Mouse (Mus musculus): Measurements from ENCODE around the gene Rcan1. TPM values are rescaled to one million over a fixed set of nuclear protein-coding genes. Genes with fewer than 3 reads are reported as not detected.

Gene Rcan1
- total RNA-seq, 2 experiments from 2014 or later = 95.4 to 129 TPM

DNA sequence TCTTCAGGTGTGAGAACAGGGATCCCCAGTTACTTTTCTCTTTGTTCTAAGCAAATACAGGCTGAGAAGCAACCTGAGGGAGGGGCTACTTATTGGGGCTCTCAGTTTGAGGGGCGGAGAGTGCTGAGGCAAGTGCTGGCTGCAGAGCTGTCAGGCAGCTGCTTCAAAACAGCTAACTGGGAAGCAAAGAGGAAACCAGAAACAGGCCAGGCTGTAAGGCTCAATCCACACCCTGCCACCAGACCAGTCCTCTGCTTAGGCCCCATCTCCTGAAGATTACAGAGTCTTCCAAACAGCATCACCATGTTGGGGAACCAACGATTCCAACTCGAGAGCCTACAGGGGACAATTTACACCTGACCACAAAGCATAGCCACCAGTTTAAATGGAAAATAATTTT is 2.2 kb upstream of the Rcan1 start:
- DNase-seq = no peak

DNA sequence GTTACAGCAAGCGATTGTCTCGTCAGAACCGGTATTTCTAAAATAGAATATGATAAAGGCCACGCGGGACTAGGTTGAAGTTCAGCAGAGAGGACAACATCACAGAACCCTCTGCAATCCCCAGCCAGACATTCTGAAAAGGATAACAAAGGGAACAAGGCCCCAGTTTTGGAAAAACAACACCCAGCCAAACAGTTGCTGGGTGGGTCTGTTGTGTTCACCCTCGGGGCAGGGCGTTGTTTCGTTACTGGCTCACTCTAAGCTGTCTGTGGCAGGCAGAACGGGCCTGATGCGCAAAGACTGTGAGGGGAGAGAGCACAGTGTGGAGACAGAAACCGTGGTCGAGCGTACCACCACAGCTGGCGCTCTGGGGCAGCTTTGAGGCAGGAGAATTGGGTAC is 2.2 kb downstream of the Rcan1 start:
- DNase-seq = peak in 1 of 2 experiments; percentile 47

DNA sequence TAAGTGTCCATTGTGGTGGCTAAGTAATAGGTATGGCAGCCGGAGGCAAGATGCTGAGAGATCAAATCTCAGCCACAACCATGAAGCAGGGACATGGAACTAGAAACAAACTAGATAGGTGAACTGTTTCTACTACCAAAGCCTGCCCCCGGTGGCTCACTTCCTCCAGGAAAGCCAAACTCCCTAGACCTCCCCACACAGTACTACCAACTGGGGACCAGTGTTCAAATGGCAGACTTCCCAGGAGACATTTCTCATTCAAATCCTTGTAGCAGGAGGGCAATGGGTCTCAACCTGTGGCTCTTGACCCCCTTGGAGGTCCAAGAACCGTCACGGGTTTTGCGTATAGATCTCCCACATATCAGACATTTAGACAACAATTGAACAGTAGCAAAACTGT is 3.6 kb downstream of the Rcan1 start:
- no peak for DNase-seq

DNA sequence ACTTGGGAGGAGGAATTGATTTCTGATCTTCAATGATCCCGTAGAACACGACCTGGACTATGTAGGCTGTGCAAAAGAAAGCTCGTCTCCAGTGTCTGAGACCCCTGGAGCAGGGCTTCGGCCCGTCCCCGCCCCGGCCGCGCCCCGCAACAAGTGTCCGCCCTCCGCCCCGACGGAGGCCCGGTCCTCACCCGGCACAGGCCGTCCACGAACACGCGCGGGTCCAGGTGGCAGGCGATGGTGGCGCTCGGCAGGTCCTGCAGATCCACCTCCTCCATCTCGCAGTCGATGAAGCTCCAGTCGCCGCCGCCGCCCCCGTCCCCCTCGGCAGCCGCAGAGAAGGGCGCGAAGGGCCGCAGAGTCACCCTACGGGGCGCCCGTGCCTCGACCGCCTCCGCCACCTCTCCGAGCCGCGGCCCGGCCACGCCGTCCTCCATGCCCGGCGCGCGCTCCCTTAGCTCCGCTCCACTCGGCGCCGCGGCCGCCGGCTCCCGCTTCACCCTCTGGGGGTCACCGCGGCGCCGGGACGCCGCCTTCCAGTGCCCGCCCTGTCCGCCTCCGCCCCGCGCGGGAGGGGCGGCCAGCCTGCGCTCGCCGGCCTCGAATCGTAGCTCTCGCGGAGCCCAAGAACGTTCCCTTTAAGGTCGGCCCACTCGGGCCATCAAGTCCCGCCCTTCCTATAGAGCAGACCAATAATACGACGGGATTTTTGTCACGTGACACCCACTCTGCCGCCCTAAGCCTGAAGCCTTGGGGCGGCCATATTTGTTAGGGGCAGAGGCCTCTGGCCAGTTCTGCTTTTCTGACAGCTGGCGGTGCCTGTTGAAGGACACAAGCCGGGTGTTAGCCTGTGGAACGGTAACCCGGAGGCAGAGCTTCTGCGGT is 4.8 kb downstream of the Rcan1 start:
- DNase-seq = peak; percentile 97 to 99

DNA sequence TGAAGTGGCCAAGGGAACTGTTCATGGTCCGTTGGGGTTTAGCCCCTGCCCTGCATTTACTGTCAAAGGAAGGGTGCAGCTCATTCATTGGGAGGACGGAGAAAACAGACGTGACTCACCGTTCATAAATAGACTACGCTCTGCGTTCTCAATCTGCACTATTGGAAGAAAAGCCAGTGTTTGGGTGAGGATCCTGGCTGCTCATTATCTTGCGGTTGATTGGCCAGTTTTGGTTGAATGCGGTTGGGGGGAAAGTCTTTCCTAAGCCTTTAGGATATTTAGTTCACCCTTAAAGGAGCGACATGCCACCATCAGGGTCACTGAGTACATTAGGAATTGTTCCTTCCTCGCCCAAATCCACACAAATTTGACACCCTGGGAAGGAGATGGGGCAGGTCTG is 5.4 kb downstream of the Rcan1 start:
- no peak for DNase-seq

GRCm38 (mm10) chr16:92464390-92464972 is 6.2 kb downstream of the Rcan1 start:
- no peak for DNase-seq

DNA sequence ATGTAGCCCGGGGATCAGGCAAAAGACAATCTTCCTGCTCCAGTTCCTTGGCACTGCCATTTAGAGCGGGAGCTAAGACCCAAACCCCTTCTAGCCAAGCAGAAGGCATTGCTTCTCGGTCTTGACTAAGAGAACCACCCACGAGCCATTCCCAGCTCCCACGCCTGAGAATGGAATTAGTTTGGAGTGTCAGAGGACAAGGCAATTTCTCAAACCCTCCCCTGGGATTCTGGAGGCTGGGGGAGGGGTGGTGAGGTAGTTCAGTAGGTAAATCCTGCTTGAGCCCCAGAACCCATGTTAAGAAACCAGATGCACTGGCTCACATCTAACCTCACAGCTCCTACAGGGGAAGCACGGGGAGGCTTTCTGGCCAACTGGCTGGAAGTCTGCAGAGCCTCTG is 9.3 kb downstream of the Rcan1 start:
- no peak for DNase-seq

- DNase-seq = peak; percentile 69 to 87
Measured at GRCm38 (mm10) chr16:92457594-92457993, 13.1 kb downstream of the Rcan1 start.

GRCm38 (mm10) chr16:92455969-92456368 is 14.7 kb downstream of the Rcan1 start:
- no peak for DNase-seq

DNA sequence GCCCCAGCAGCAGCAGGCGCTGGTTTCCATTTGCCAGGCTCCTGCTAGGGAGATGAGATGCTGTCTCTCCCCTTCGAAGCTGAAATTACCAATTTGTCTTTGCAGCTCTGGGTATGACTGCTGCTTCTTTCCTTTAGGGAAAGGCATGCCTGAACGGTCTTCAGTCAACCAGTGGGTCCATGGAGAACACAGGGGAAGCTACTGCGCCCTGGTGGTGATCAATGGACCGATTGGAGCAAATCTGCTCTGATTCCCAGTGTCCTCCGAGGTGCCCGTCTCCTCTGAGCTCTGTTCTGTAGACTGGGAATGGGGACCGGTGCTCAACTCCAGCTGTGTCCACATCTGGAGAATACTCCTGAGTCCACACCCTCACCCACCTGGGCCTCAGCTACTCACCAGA is 15.2 kb downstream of the Rcan1 start:
- DNase-seq = no peak

GRCm38 (mm10) chr16:92454495-92454894 is 16.2 kb downstream of the Rcan1 start:
- DNase-seq = no peak

GRCm38 (mm10) chr16:92454002-92454401 is 16.7 kb downstream of the Rcan1 start:
- no peak for DNase-seq

GRCm38 (mm10) chr16:92452609-92453008 is 18.1 kb downstream of the Rcan1 start:
- DNase-seq = no peak

GRCm38 (mm10) chr16:92451516-92452072 is 19.1 kb downstream of the Rcan1 start:
- DNase-seq = peak; percentile 77

DNA sequence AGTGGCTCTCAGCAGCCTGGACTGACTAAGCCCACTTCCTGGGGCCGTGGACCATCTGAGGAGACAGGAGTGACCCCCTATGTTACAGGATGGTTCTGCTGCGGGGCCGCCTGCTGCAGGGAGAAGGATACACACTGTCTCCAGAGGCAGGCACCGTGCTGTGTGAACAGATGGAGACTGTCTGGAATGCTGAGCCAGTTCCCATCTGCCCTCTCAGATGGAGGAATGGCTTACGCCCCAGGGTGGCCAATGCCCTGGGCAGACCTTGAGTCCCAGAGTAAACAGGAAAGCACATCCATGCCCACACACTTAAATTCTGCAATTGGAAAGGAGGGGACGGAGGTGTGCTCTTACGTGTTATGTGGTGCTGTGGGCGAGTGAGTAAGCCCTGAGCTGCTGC is 20.3 kb downstream of the Rcan1 start:
- DNase-seq = no peak

DNA sequence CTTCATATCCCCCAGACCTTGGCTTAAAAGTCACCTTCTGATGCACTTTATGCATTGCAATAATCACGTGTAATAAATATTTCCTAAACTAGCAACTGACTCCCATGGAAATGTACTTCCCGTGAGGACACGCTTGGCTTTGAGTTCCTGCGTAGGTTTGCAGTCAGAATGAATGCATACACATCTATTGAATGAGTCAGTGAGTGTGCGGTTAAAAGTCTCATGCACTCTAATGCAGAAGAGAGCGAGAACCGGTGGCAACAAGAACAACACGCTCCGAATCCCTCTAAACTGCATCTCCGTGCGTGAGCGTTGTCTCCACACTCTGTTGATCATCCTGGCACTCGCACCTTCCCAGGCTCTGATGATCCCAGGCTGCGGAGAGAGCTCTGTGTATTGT is 21.6 kb downstream of the Rcan1 start:
- no peak for DNase-seq

DNA sequence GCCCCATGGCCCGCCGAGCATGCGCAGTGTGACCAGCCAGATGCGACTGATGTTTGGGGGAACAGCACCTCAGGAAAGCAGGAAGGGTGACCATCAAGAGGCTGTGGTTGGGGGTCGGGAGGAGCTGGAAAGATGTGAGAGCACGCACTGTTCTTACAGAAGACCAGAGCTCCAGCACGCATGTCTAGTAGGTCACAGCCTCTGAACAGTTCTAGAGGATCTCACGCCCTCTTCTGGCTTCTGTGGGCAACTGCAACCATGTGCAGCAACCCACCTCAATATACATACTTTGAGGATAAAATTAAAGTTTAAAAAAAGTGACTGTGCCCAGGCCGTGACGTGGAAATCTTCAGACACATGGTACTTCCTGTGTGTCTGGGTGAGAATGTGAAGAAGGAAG is 25.3 kb downstream of the Rcan1 start:
- DNase-seq = no peak

GRCm38 (mm10) chr16:92443644-92444113 is 27.0 kb downstream of the Rcan1 start:
- DNase-seq = peak; percentile 85 to 87

GRCm38 (mm10) chr16:92442946-92443345 is 27.7 kb downstream of the Rcan1 start:
- no peak for DNase-seq

GRCm38 (mm10) chr16:92442150-92442549 is 28.5 kb downstream of the Rcan1 start:
- DNase-seq = no peak

DNA sequence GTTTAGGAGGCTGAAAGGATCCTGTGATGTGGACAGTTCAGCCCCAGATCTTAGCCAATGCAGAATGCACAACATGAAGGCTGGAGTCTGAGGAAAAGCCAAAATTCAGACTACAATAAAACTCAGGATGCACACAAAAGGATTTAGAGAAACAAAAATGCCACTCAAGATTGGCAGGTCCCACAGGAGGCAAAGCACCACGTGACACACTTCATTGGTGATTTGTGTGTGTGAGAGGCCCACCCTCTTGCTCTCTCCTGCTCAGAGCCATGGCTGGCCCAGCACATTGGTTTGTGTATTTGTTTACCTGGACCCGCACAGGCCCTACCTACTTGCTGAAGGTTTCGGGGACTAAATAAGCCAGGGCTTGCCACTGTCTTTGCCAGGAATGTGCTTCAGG is 29.5 kb downstream of the Rcan1 start:
- no peak for DNase-seq

DNA sequence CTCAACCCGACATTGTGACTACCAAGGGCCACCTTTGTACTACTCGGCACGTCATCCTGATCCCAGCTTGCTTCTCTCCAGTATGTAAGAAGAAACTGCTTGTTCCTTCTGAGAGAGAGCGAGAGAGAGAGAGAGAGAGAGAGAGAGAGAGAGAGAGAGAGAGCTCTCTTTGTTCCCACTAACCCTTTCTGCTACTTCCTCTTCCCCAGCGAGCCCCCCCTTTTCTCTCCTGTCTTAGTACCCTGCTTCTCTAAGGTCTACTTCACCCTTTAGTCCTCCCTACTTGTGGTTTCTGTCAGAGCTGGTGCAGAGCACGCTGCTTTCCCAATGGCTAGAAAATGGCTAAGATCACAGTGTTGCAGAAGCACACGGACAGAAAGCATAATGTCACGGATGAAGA is 30.4 kb downstream of the Rcan1 start:
- no peak for DNase-seq

DNA sequence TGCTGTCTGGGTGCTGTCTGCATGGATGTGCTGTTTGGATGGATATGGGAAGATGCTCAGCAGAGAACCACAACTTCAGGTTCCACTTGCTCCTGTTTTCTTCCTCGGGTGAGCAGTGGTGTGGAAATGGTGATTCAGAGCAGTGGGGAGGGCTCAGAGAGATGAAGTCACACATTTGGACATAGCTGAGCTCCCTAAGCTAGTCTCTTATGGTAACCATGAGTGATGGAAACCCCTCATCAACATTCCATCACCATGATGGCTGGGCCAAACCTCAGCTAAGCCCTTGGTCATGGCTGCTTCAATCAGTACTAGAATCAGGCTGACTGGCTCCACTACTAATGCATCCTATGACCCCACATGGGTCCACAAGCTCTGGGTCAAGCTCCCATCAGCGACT is 30.9 kb downstream of the Rcan1 start:
- DNase-seq = no peak
